Mouse (Mus musculus): Measurements from ENCODE around the gene Aatf.

Aatf gene

DNA sequence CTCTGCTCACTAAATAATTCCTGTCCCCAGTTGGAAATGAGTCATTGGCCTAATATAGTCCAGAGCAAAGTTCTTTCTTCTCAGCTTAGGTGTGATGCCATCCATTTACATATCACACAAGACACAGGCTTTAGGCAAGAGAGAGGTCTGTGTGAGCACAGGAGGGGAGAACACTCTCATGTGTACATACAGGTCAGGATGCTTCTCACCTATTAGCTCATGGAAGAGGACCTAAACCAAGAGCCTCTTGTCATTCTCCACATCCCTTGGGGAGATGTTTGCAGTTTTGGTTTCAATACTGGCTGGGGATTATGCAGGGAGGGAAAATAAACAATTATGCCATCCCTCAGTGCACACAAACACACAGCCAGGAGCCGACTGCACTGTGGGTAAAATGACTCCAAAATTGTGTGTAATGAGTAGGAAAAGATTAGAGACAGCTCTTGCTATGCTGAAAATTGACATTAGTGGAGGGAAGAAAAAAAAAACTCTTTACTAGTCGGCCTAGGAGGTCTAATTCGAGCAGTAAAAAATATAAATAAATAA, 137.3 kb downstream of the Aatf start:
- no peak for DNase-seq (ENCODE audit: low spot score)

DNA sequence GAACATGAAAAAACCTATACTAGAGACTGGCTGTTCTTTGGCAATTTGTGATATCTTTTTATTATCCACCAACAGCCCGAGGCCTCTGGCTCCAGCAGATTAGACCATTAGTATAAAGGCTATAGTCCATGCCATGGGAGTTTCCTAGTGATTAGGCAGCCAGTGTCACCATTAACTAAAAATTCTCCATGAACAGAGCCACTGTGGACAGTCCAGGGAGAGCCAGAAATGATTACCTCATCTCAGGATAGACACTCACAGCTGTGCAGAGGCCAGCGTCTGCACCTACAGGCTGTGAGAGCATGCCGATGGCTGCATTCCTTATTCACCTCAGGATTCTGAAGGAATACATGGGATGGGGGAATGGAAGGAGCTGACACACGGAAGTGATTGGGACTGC, 140.2 kb downstream of the Aatf start:
- DNase-seq (ENCODE audit: low spot score) = no peak
